Comparison of ENCODE assay signal across 9 mouse cellular contexts in genomic region chr6:55803991-55804680, GRCm38 (mm10). TPM values are rescaled to one million over a fixed set of nuclear protein-coding genes. Genes with fewer than 3 reads are reported as not detected.
DNase-seq lines count a peak whose midpoint lies in the region; ATAC-seq lines count a peak whose summit lies in the region.
"Had no signal": no experiment of that assay in that cellular context is flagged by ENCODE, and none has a peak within 500 bp of the region (broad histone marks: within the 10 kb centered on the region; RNA-seq: fewer than 3 reads in every experiment).

No protein-coding gene starts in this region.

- no peak overlapping the region for H3K4me3 ChIP-seq in midbrain, embryonic 10.5 days
- no peak overlapping the region for H3K4me3 ChIP-seq in midbrain, embryonic 16.5 days (ENCODE audit: low read depth, low read length)
- H3K4me3 ChIP-seq in kidney, embryonic 16.5 days (ENCODE audit: low read length), result no peak overlapping the region

- no peaks in the 10 kb centered on the region for H3K36me3 ChIP-seq in midbrain, embryonic 10.5 days
- H3K36me3 ChIP-seq in midbrain, embryonic 16.5 days (ENCODE audit: control insufficient read depth, insufficient read depth, low read length), result no peaks in the 10 kb centered on the region
- H3K36me3 ChIP-seq in kidney, embryonic 16.5 days (ENCODE audit: insufficient read depth, low read length), result no peaks in the 10 kb centered on the region

- peaks cover 3% of the 10 kb centered on the region; the same call in 1 of the 2 replicates for H3K4me1 ChIP-seq in midbrain, embryonic 10.5 days
- 0 out of 2 replicates have a peak, but pooled peaks cover 2% of the 10 kb centered on the region for H3K4me1 ChIP-seq in midbrain, embryonic 16.5 days (ENCODE audit: control insufficient read depth, insufficient read depth, low read length)
- no peaks in the 10 kb centered on the region for H3K4me1 ChIP-seq in kidney, embryonic 16.5 days (ENCODE audit: insufficient read depth, low read length)

- 33% methylated on average over 12 of the region's 12 CpGs for WGBS in midbrain, embryonic 10.5 days
- WGBS in midbrain, embryonic 16.5 days, result 31% methylated on average over 12 of the region's 12 CpGs
- WGBS in kidney, embryonic 16.5 days, result 30% methylated on average over 12 of the region's 12 CpGs

- H3K27me3 ChIP-seq in midbrain, embryonic 10.5 days (ENCODE audit: low read depth, poor library complexity, severe bottlenecking), result no peaks in the 10 kb centered on the region
- H3K27me3 ChIP-seq in midbrain, embryonic 16.5 days (ENCODE audit: control insufficient read depth, insufficient read depth, low read depth, low read length), result no peaks in the 10 kb centered on the region
- no peaks in the 10 kb centered on the region for H3K27me3 ChIP-seq in kidney, embryonic 16.5 days (ENCODE audit: insufficient read depth, low read length)

- H3K9me3 ChIP-seq in midbrain, embryonic 10.5 days (replicated peaks), result no peaks in the 10 kb centered on the region
- no peaks in the 10 kb centered on the region for H3K9me3 ChIP-seq in midbrain, embryonic 16.5 days (replicated peaks; ENCODE audit: control insufficient read depth, low read length, poor library complexity, severe bottlenecking)
- H3K9me3 ChIP-seq in kidney, embryonic 16.5 days (ENCODE audit: low read length), result no peaks in the 10 kb centered on the region

- ATAC-seq in midbrain, embryonic 16.5 days, result no peak
- no peak for ATAC-seq in kidney, embryonic 16.5 days (ENCODE audit: low FRiP score, low TSS enrichment)

- H3K9ac ChIP-seq in midbrain, embryonic 16.5 days (ENCODE audit: low read depth, low read length), result no peak overlapping the region
- H3K9ac ChIP-seq in kidney, embryonic 16.5 days (replicated peaks; ENCODE audit: low read length), result no peak overlapping the region

- H3K27ac ChIP-seq in midbrain, embryonic 10.5 days (replicated peaks), result no peak overlapping the region
- H3K27ac ChIP-seq in midbrain, embryonic 16.5 days (ENCODE audit: low read length), result no peak overlapping the region; the same call in 1 of the 2 replicates
- H3K27ac ChIP-seq in kidney, embryonic 16.5 days (ENCODE audit: low read length), result no peak overlapping the region

- no peak overlapping the region for H3K4me2 ChIP-seq in midbrain, embryonic 16.5 days (ENCODE audit: low read length)
- H3K4me2 ChIP-seq in kidney, embryonic 16.5 days (replicated peaks; ENCODE audit: low read depth, low read length), result no peak overlapping the region

- intact Hi-C loops in left cerebral cortex, postnatal 4 days (cut with DNase I), result loop anchor here (10.0 kb wide), 1 partner anchor 249 kb away; no protein-coding TSS in a partner anchor

- peak; percentile 32 for DNase-seq in midbrain, embryonic 10.5 days (ENCODE audit: low spot score)
- DNase-seq in cerebellum, postnatal 10 days, result peak; percentile 97 to 98
- peak; percentile 46 to 80 for DNase-seq in frontal cortex, adult 2 months (ENCODE audit: extremely low spot score in 1 of 2, low spot score in 1 of 2)
- DNase-seq in left cerebral cortex, postnatal 4 days, result peak; percentile 97
- DNase-seq in retina, postnatal 1 day, result peak; percentile 80
- DNase-seq in yolk sac, embryonic 10.5 days (ENCODE audit: low spot score), result no peak

RNA-seq across cellular contexts. Expression of gene Itprid1, which starts 32.6 kb away (rescaled TPM):
- polyA plus RNA-seq in midbrain, embryonic 10.5 days (2016; fragmentation: Nextera tagmentation; extraction: Ambion mirVana), result 0.06 TPM in 1 of 2 replicates, not detected in the other
- polyA plus RNA-seq in midbrain, embryonic 16.5 days (2015; fragmentation: Nextera tagmentation; extraction: Ambion mirVana), result 0.05 TPM in 1 of 2 replicates, not detected in the other
- polyA plus RNA-seq in frontal cortex, adult 2 months (2012; rRNA removed), result 0.59 and 0.64 TPM in 2 replicates
- 1 to 10 TPM; 1.3 to 1.8 TPM for total RNA-seq in left cerebral cortex, postnatal 4 days (2021)
- 0.08 and 0.12 TPM in 2 replicates for polyA plus RNA-seq in kidney, embryonic 16.5 days (2015; fragmentation: Nextera tagmentation; extraction: Ambion mirVana)
- polyA plus RNA-seq: liver, embryonic 16.5 days had no signal
